Mouse (Mus musculus): ENCODE data around the gene Ngly1. TPM values are rescaled to one million over a fixed set of nuclear protein-coding genes. Genes with fewer than 3 reads are reported as not detected.
"Not testable (repeated sequence)": the region's sequence is repeated elsewhere in the genome, so short reads cannot be mapped to it uniquely, and the experiment has no call there.

Gene Ngly1
- polyA plus RNA-seq, 1 experiment from 2014 or later = 24.3 TPM

GRCm38 (mm10) chr14:16313073-16313472 lies 64.0 kb downstream of the Ngly1 start:
- not testable (repeated sequence) for H3K4me1 ChIP-seq (replicated peaks); ATAC-seq; H3K9ac ChIP-seq (replicated peaks); H3K9me3 ChIP-seq; H3K4me2 ChIP-seq (replicated peaks); H3K27me3 ChIP-seq; H3K4me3 ChIP-seq (replicated peaks); H3K36me3 ChIP-seq; H3K27ac ChIP-seq
- 77% methylated on average over 2 of the region's 2 CpGs for WGBS

- 74% methylated on average over 7 of the region's 7 CpGs for WGBS
- H3K27ac ChIP-seq = no peak overlapping the region
- H3K9ac ChIP-seq (replicated peaks) = no peak overlapping the region
Observed at GRCm38 (mm10) chr14:16313936-16314521, 64.9 kb downstream of the Ngly1 start.

GRCm38 (mm10) chr14:16314842-16315241 lies 65.8 kb downstream of the Ngly1 start:
- Histone ChIP-seq H3K4me2 (replicated peaks) (no peak overlapping the region), H3K4me1 (replicated peaks) (0 out of 2 replicates have a peak, but pooled peaks cover 5% of the 10 kb centered on the region), H3K27ac (no peak overlapping the region), H3K4me3 (replicated peaks) (no peak overlapping the region), H3K9ac (replicated peaks) (no peak overlapping the region), H3K9me3 (no peaks in the 10 kb centered on the region), H3K36me3 (no peaks in the 10 kb centered on the region), H3K27me3 (no peaks in the 10 kb centered on the region)
- ATAC-seq = no peak; the same call in 1 of the 2 replicates
- WGBS = 82% methylated on average over 2 of the region's 2 CpGs

More at GRCm38 (mm10) chr14:16313936-16314521, 64.9 kb downstream of the Ngly1 start:
- no peak overlapping the region for H3K4me2 ChIP-seq (replicated peaks)
- ATAC-seq = peak; percentile 75
- H3K4me1 ChIP-seq (replicated peaks) = 0 out of 2 replicates have a peak, but pooled peaks cover 5% of the 10 kb centered on the region
- H3K9me3 ChIP-seq = no peaks in the 10 kb centered on the region
- H3K4me3 ChIP-seq (replicated peaks) = no peak overlapping the region
- H3K27me3 ChIP-seq = no peaks in the 10 kb centered on the region
- H3K36me3 ChIP-seq = no peaks in the 10 kb centered on the region

- Histone ChIP-seq H3K4me2 (replicated peaks) (no peak overlapping the region), H3K4me3 (replicated peaks) (no peak overlapping the region), H3K9me3 (no peaks in the 10 kb centered on the region), H3K36me3 (no peaks in the 10 kb centered on the region), H3K9ac (replicated peaks) (no peak overlapping the region), H3K27me3 (no peaks in the 10 kb centered on the region), H3K4me1 (replicated peaks) (0 out of 2 replicates have a peak, but pooled peaks cover 5% of the 10 kb centered on the region), H3K27ac (no peak overlapping the region)
- no peak for ATAC-seq
- WGBS = 90% methylated on average over 1 of the region's 1 CpGs
Observed at GRCm38 (mm10) chr14:16316715-16317114, 67.6 kb downstream of the Ngly1 start.

GRCm38 (mm10) chr14:16319818-16320217 lies 70.7 kb downstream of the Ngly1 start:
- H3K4me1 ChIP-seq (replicated peaks) = no peaks in the 10 kb centered on the region
- no peak for ATAC-seq
- H3K9me3 ChIP-seq = no peaks in the 10 kb centered on the region
- H3K9ac ChIP-seq (replicated peaks) = no peak overlapping the region
- no peak overlapping the region for H3K27ac ChIP-seq
- H3K36me3 ChIP-seq = no peaks in the 10 kb centered on the region
- WGBS = 78% methylated on average over 2 of the region's 2 CpGs
- H3K4me3 ChIP-seq (replicated peaks) = no peak overlapping the region
- no peaks in the 10 kb centered on the region for H3K27me3 ChIP-seq
- no peak overlapping the region for H3K4me2 ChIP-seq (replicated peaks)

GRCm38 (mm10) chr14:16324394-16324793 lies 75.3 kb downstream of the Ngly1 start:
- Histone ChIP-seq H3K4me2 (replicated peaks) (no peak overlapping the region), H3K36me3 (no peaks in the 10 kb centered on the region), H3K4me1 (replicated peaks) (peaks cover 11% of the 10 kb centered on the region), H3K4me3 (replicated peaks) (no peak overlapping the region), H3K9ac (replicated peaks) (no peak overlapping the region), H3K27ac (no peak overlapping the region), H3K27me3 (no peaks in the 10 kb centered on the region), H3K9me3 (no peaks in the 10 kb centered on the region)
- 90% methylated on average over 4 of the region's 4 CpGs for WGBS
- ATAC-seq = no peak

- Histone ChIP-seq H3K4me3 (replicated peaks) (no peak overlapping the region), H3K9ac (replicated peaks) (no peak overlapping the region), H3K9me3 (no peaks in the 10 kb centered on the region), H3K36me3 (no peaks in the 10 kb centered on the region), H3K27me3 (no peaks in the 10 kb centered on the region), H3K4me1 (replicated peaks) (peaks cover 11% of the 10 kb centered on the region), H3K27ac (no peak overlapping the region), H3K4me2 (replicated peaks) (no peak overlapping the region)
- no peak for ATAC-seq
- WGBS = 27% methylated on average over 1 of the region's 1 CpGs
Observed at GRCm38 (mm10) chr14:16325208-16325607, 76.1 kb downstream of the Ngly1 start.

- Histone ChIP-seq H3K4me3 (replicated peaks) (no peak overlapping the region), H3K4me1 (replicated peaks) (peaks cover 11% of the 10 kb centered on the region), H3K36me3 (no peaks in the 10 kb centered on the region), H3K27ac (no peak overlapping the region), H3K27me3 (no peaks in the 10 kb centered on the region), H3K4me2 (replicated peaks) (no peak overlapping the region), H3K9ac (replicated peaks) (no peak overlapping the region), H3K9me3 (no peaks in the 10 kb centered on the region)
- WGBS = 6% methylated on average over 2 of the region's 2 CpGs
- ATAC-seq = peak; percentile 70
Observed at GRCm38 (mm10) chr14:16328531-16328930, 79.5 kb downstream of the Ngly1 start.

- no peak overlapping the region for H3K27ac ChIP-seq
- no peak overlapping the region for H3K9ac ChIP-seq (replicated peaks)
- no peaks in the 10 kb centered on the region for H3K27me3 ChIP-seq
- H3K4me1 ChIP-seq (replicated peaks) = peaks cover 11% of the 10 kb centered on the region
- WGBS = 15% methylated on average over 5 of the region's 5 CpGs
- ATAC-seq = peak; percentile 35; the same call in 1 of the 2 replicates
- no peaks in the 10 kb centered on the region for H3K36me3 ChIP-seq
- no peak overlapping the region for H3K4me2 ChIP-seq (replicated peaks)
- H3K9me3 ChIP-seq = no peaks in the 10 kb centered on the region
- H3K4me3 ChIP-seq (replicated peaks) = no peak overlapping the region
Observed at GRCm38 (mm10) chr14:16328959-16329480, 79.9 kb downstream of the Ngly1 start.

GRCm38 (mm10) chr14:16329756-16330155 lies 80.7 kb downstream of the Ngly1 start:
- Histone ChIP-seq H3K36me3 (no peaks in the 10 kb centered on the region), H3K27ac (no peak overlapping the region), H3K27me3 (no peaks in the 10 kb centered on the region), H3K9ac (replicated peaks) (no peak overlapping the region), H3K9me3 (no peaks in the 10 kb centered on the region), H3K4me2 (replicated peaks) (no peak overlapping the region), H3K4me1 (replicated peaks) (peaks cover 11% of the 10 kb centered on the region), H3K4me3 (replicated peaks) (no peak overlapping the region)
- 73% methylated on average over 3 of the region's 3 CpGs for WGBS
- no peak for ATAC-seq

GRCm38 (mm10) chr14:16334260-16334659 lies 85.2 kb downstream of the Ngly1 start:
- Histone ChIP-seq H3K9ac (replicated peaks) (no peak overlapping the region), H3K4me3 (replicated peaks) (no peak overlapping the region), H3K27ac (no peak overlapping the region), H3K9me3 (no peaks in the 10 kb centered on the region), H3K36me3 (no peaks in the 10 kb centered on the region), H3K27me3 (no peaks in the 10 kb centered on the region), H3K4me1 (replicated peaks) (peaks cover 2% of the 10 kb centered on the region), H3K4me2 (replicated peaks) (no peak overlapping the region)
- 89% methylated on average over 3 of the region's 3 CpGs for WGBS
- ATAC-seq = no peak

- Histone ChIP-seq H3K36me3 (no peaks in the 10 kb centered on the region), H3K9me3 (no peaks in the 10 kb centered on the region), H3K27me3 (no peaks in the 10 kb centered on the region), H3K9ac (replicated peaks) (no peak overlapping the region), H3K27ac (no peak overlapping the region), H3K4me3 (replicated peaks) (no peak overlapping the region), H3K4me2 (replicated peaks) (no peak overlapping the region), H3K4me1 (replicated peaks) (no peaks in the 10 kb centered on the region)
- 73% methylated on average over 3 of the region's 3 CpGs for WGBS
- 0 out of 2 replicates have a peak, but pooled peaks have one; percentile 24 for ATAC-seq
Observed at GRCm38 (mm10) chr14:16335835-16336417, 86.8 kb downstream of the Ngly1 start.

Data from midbrain, embryonic 13.5 days (tissue).